Mouse (Mus musculus) small intestine, adult 2 months (tissue): Measurements from ENCODE around the gene Tom1l1. TPM values are rescaled to one million over a fixed set of nuclear protein-coding genes. Genes with fewer than 3 reads are reported as not detected.

Source experiments
- H3K27ac ChIP-seq: fragments of 200-500 bp; 2 replicates; pipeline ENCODE4 v1.5.1; 2012; ENCODE audit warnings: low read depth, low read length, control low read depth, inconsistent platforms; ENCODE audit not compliant: insufficient read depth
- H3K27me3 ChIP-seq: fragments of 200-500 bp; 2 replicates; pipeline ENCODE4 v1.6.1; 2012; ENCODE audit warnings: mild to moderate bottlenecking, moderate library complexity, low read length, inconsistent platforms; ENCODE audit not compliant: control insufficient read depth, insufficient read depth
- H3K36me3 ChIP-seq: fragments of 200-500 bp; 2 replicates; pipeline ENCODE4 v1.6.1; 2012; ENCODE audit warnings: mild to moderate bottlenecking, low read length, control low read depth, inconsistent platforms; ENCODE audit not compliant: control insufficient read depth, insufficient read depth
- H3K4me1 ChIP-seq: fragments of 200-500 bp; 2 replicates; pipeline ENCODE4 v1.6.1; 2012; ENCODE audit warnings: low read length, inconsistent platforms, mixed read lengths; ENCODE audit not compliant: control insufficient read depth, insufficient read depth, insufficient read length
- H3K4me3 ChIP-seq: fragments of 200-500 bp; 2 replicates; pipeline ENCODE4 v1.5.1; 2012; ENCODE audit warnings: low read depth, mild to moderate bottlenecking, control low read depth, inconsistent platforms, low read length, moderate library complexity
- CTCF ChIP-seq: fragments of 200-500 bp; IDR thresholded peaks from 2 replicates; pipeline ENCODE4 v1.5.1; 2012; ENCODE audit warnings: low read depth, mild to moderate bottlenecking, control low read depth, inconsistent platforms, low read length, moderate library complexity, mixed read lengths; ENCODE audit not compliant: insufficient replicate concordance, insufficient read length; ENCODE audit errors: extremely low read depth
- POLR2A ChIP-seq: fragments of 200-500 bp; IDR thresholded peaks from 2 replicates; pipeline ENCODE4 v1.6.1; 2012; ENCODE audit warnings: low read depth, mild to moderate bottlenecking, control low read depth, inconsistent platforms, low read length, moderate library complexity
- WGBS: fragments of 180-500 bp; shearing (Covaris S2); methylation state at CpG from one replicate; pipeline ENCODE4 v1.1.7; 2018; 5-methylcytosine and 5-hydroxymethylcytosine counted together
- polyA plus RNA-seq: library from polyadenylated mRNA; depleted of rRNA; stranded (reverse); fragments of >200 nt; gene quantifications from 2 replicates; pipeline ENCODE4 v1.2.3, GENCODE M21; 2012

The Tom1l1 gene
- polyA plus RNA-seq, 1 experiment = 9.7 TPM

- 82% methylated on average over 3 of the region's 3 CpGs for WGBS
- H3K27ac ChIP-seq = no peak overlapping the region
- H3K4me3 ChIP-seq = no peak overlapping the region
- no peaks in the 10 kb centered on the region for H3K27me3 ChIP-seq
- TF ChIP-seq POLR2A (no peak), CTCF (no peak)
- H3K4me1 ChIP-seq = peaks cover 2% of the 10 kb centered on the region; the same call in 1 of the 2 replicates
- no peaks in the 10 kb centered on the region for H3K36me3 ChIP-seq
Measured at GRCm38 (mm10) chr11:90634661-90635060, 53.5 kb downstream of the Tom1l1 start.

- TF ChIP-seq POLR2A = no peak
- TF ChIP-seq CTCF = no peak
- 82% methylated on average over 2 of the region's 2 CpGs for WGBS
- H3K4me3 ChIP-seq = no peak overlapping the region
- no peaks in the 10 kb centered on the region for H3K4me1 ChIP-seq
- H3K27me3 ChIP-seq = no peaks in the 10 kb centered on the region
- H3K27ac ChIP-seq = no peak overlapping the region
- no peaks in the 10 kb centered on the region for H3K36me3 ChIP-seq
Measured at GRCm38 (mm10) chr11:90632480-90632879, 55.7 kb downstream of the Tom1l1 start.

- Histone ChIP-seq H3K4me1 (no peaks in the 10 kb centered on the region), H3K4me3 (no peak overlapping the region), H3K36me3 (no peaks in the 10 kb centered on the region), H3K27ac (no peak overlapping the region), H3K27me3 (no peaks in the 10 kb centered on the region)
- 29% methylated on average over 1 of the region's 1 CpGs for WGBS
- TF ChIP-seq POLR2A = no peak
Measured at GRCm38 (mm10) chr11:90627751-90628150, 60.4 kb downstream of the Tom1l1 start.

GRCm38 (mm10) chr11:90625174-90625573 is 63.0 kb downstream of the Tom1l1 start:
- no peak overlapping the region for H3K27ac ChIP-seq
- 73% methylated on average over 1 of the region's 1 CpGs for WGBS
- no peaks in the 10 kb centered on the region for H3K27me3 ChIP-seq
- H3K4me1 ChIP-seq = no peaks in the 10 kb centered on the region
- no peaks in the 10 kb centered on the region for H3K36me3 ChIP-seq
- no peak overlapping the region for H3K4me3 ChIP-seq
- TF ChIP-seq CTCF = no peak
- no peak for TF ChIP-seq POLR2A

- Histone ChIP-seq H3K27ac (no peak overlapping the region), H3K27me3 (no peaks in the 10 kb centered on the region), H3K4me1 (peaks cover under 1% of the 10 kb centered on the region; the same call in 1 of the 2 replicates), H3K4me3 (no peak overlapping the region), H3K36me3 (no peaks in the 10 kb centered on the region)
- no peak for TF ChIP-seq POLR2A
- 0 out of 2 replicates have a peak, but pooled peaks have one; percentile 14 for TF ChIP-seq CTCF
- WGBS = 42% methylated on average over 6 of the region's 6 CpGs
Measured at GRCm38 (mm10) chr11:90623477-90623876, 64.7 kb downstream of the Tom1l1 start.

- H3K27me3 ChIP-seq = no peaks in the 10 kb centered on the region
- TF ChIP-seq POLR2A (no peak), CTCF (no peak)
- no peak overlapping the region for H3K4me3 ChIP-seq
- no peak overlapping the region for H3K27ac ChIP-seq
- peaks cover 2% of the 10 kb centered on the region; the same call in 1 of the 2 replicates for H3K4me1 ChIP-seq
- H3K36me3 ChIP-seq = no peaks in the 10 kb centered on the region
- 91% methylated on average over 7 of the region's 7 CpGs for WGBS
Measured at GRCm38 (mm10) chr11:90622500-90622899, 65.7 kb downstream of the Tom1l1 start.

GRCm38 (mm10) chr11:90622044-90622443 is 66.1 kb downstream of the Tom1l1 start:
- H3K4me1 ChIP-seq = peaks cover 2% of the 10 kb centered on the region; the same call in 1 of the 2 replicates
- WGBS = 87% methylated on average over 12 of the region's 12 CpGs
- H3K4me3 ChIP-seq = no peak overlapping the region
- no peaks in the 10 kb centered on the region for H3K27me3 ChIP-seq
- no peak overlapping the region for H3K27ac ChIP-seq
- no peaks in the 10 kb centered on the region for H3K36me3 ChIP-seq
- TF ChIP-seq CTCF (no peak), POLR2A (no peak)

GRCm38 (mm10) chr11:90616431-90616830 is 71.7 kb downstream of the Tom1l1 start:
- no peak for TF ChIP-seq POLR2A
- TF ChIP-seq CTCF = no peak
- Histone ChIP-seq H3K4me3 (no peak overlapping the region), H3K4me1 (peaks cover 2% of the 10 kb centered on the region; the same call in 1 of the 2 replicates), H3K27ac (no peak overlapping the region), H3K27me3 (no peaks in the 10 kb centered on the region), H3K36me3 (no peaks in the 10 kb centered on the region)
